Mouse (Mus musculus) urinary bladder, postnatal 36 days (tissue): ENCODE data around the gene Rgs12.

ENCODE experiments used
- DNase-seq, 2 experiments: peaks; one replicate each; pipeline ENCODE4 v3.0.0; 2022; ENCODE audit warnings: low spot score in 2 of 2, mixed read lengths in 1 of 2

Gene Rgs12

GRCm38 (mm10) chr5:34980099-34980498 is 30.9 kb downstream of the Rgs12 start:
- no peak for DNase-seq

DNA sequence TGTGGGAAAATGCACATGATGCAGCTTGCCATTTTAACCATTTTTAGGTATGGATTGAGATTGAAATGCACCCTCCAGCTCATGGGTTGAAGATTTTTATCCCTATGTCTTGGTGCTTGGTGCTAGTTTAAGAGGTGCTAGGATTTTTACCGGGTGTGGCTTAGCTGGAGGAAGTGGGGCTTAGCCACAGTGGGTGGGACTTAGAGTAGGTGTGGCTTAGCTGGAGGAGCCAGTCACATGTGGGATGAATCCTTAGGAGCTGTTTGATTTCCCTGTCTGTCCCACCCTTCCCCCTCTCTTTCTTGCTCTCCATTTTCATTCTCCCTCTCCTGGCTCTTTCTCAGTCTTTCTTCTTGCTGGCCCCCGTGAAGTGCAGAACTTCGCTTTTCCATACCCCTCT is 32.5 kb downstream of the Rgs12 start:
- DNase-seq = no peak

- no peak for DNase-seq
Observed at GRCm38 (mm10) chr5:34984933-34985332, 35.7 kb downstream of the Rgs12 start.

GRCm38 (mm10) chr5:34985867-34986266 is 36.6 kb downstream of the Rgs12 start:
- DNase-seq = peak; percentile 80 to 84

GRCm38 (mm10) chr5:34987396-34987795 is 38.2 kb downstream of the Rgs12 start:
- DNase-seq = no peak

DNA sequence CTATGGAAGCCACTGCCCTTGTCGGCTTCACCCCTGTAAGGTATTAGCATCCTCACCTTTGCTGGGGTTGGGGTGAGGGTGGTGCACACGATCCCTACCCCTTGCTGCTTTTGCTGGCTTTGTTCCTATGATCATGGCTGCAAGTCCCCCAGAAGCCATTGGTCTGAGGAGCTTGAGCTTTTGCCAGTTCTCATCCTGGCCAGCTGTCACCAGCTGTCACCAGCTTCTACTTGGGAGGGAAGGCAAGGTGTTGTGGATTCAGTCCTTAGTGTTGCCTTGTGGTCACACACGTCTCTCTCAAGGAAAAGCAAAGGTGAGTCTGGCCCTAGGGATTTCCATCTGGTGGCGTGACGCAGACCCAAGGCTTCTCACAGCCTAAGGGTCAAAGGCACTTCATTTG is 39.4 kb downstream of the Rgs12 start:
- no peak for DNase-seq

DNA sequence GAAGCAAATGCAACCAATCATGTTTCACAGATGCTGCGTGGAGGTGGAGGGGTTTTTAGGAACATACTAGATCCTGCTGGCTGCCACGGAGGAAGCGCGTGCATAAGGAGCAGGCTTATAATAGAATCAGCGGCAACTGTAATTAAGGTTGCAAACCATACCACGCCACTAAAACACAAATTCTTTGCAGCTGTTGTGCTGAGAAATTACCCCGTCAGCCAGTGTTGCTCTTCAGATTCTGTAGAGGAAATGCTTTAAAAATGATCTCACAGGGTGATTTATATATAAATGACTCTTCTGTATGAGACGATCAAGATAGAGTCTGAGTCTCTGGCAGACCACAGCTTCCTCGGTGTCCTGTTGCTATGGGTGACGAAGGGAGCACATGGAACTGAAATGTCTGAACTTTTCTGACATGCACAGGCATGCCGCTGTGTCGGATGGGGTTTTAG is 40.1 kb downstream of the Rgs12 start:
- peak in 1 of 2 experiments; percentile 14 for DNase-seq

DNA sequence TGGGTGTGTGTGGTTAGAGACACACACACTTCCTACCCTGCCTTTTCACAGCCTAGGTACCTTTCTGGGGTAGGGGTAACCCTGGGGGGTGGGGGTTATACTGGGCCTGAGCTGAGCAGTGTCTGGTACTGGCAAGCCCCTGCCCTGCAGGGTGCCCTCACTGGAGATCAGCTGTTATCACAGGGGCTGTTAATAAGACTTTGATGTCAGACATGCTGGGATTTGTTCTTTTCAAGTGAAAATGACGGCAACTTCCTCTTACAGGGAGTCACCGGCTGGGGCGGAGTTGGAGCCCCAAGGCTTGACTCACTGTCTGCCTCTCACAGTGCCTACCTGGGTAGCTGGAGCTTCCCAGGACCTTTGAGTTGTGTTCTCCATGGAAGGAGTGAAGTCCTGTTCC is 49.5 kb downstream of the Rgs12 start:
- DNase-seq = peak; percentile 46 to 66

- peak; percentile 44 to 62 for DNase-seq
Observed at GRCm38 (mm10) chr5:34999281-34999680, 50.0 kb downstream of the Rgs12 start.

DNA sequence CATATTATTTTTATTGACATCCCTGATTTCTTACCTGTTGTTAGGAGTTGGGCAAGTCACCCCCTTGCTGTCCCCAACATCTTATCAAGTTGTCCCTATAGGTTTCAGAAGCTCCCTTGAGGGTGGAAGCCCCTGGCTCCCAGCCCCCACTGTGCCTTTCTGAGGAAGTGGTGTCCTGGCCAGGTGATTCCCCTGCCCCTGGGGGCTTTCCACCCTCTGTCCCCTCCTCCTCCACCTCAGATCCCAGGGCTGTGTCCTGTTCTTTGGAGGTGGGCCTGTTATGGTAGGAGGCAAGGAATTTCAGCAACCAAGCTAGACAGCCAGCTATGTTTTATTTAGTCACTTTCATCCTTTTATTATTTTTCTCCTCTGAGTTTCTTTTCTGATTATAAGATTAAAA is 51.1 kb downstream of the Rgs12 start:
- DNase-seq = no peak

DNA sequence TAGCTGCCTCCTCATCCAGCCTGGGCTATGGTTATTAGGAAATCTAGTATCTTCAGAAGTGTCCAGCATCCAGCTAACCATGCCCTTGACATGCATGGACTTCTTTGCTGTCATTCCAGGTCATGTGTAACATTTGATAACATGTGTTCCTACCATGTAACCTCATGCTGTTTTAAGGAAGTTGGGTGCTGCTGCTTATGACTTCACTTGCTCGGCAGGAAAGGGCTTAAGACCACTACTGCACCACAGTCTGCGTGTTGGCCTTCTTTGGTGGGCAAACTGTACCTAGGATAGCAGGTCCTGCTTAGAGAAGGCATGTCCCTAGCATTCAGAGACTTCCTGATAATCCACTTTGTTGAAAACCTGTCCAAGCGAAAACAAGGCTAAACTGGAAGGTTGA is 51.9 kb downstream of the Rgs12 start:
- DNase-seq = no peak

DNA sequence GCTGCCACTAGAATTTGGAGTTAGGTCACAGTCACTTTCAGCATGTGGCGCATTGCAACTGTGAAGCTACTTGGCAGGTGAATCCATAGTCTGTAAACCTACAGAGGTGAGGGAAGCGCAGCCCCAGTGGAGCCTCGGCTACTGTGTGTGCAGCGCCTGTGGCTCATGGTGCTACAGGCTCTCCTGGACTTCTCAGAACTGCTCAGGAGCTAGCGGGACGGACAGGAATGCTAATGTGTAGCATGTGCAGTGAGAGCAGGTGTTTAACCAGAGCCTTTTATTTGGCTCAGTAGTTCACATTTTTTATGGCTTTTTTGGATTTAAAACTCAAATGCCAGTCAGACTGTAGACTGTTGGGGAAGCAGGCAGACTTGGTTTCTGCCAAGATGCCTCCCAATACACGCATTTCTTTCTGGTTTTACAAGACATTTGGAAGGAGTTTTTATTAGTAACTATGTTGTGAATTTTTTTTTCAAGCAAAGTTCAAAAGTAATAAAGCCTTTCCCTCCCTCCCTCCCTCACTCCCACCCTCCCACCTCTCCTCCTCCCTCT is 54.4 kb downstream of the Rgs12 start:
- DNase-seq = no peak

DNA sequence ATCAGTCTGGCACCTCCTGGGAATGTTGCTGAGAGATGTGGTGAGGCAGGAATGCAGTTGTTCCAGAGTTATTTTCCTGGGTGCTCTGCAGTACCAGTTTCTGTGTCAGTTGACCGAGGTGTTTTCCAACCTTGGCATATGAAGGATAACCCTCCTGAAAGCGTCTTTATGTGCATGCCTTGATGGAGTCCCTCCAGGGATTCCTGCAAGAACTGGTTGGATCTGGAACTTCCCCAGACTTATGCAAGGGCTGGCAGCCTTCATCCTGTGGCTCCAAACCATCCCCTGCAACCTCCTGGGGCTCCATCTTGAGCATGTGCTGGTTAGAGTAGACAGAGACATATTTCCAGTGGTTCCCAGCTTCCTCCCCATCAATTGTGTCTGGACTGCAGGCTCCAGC is 55.5 kb downstream of the Rgs12 start:
- no peak for DNase-seq

GRCm38 (mm10) chr5:35005659-35006058 is 56.4 kb downstream of the Rgs12 start:
- no peak for DNase-seq

- no peak for DNase-seq
Observed at GRCm38 (mm10) chr5:35006599-35006998, 57.4 kb downstream of the Rgs12 start.

DNA sequence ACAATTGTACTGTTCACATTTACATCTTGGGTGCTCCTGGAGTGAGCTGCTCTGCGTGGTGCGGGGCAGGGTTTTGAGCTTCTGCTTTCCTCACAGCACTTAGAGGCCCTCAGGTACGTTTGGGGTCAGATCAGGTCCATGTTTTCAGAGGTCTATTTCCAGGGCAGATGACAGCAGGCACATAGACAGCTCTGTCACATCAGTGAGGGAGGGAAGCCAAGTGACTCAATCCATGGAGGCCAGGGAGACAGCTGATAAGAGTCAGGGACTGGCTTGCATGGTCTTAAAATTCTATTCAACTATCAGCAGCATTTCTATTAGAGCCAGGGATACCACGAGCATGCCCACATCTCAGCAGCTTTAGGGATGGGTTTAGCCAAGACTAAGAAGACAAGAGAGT is 59.9 kb downstream of the Rgs12 start:
- DNase-seq = no peak

- DNase-seq = no peak
Observed at GRCm38 (mm10) chr5:35010656-35011055, 61.4 kb downstream of the Rgs12 start.

GRCm38 (mm10) chr5:35011156-35011923 is 62.1 kb downstream of the Rgs12 start:
- no peak for DNase-seq

DNA sequence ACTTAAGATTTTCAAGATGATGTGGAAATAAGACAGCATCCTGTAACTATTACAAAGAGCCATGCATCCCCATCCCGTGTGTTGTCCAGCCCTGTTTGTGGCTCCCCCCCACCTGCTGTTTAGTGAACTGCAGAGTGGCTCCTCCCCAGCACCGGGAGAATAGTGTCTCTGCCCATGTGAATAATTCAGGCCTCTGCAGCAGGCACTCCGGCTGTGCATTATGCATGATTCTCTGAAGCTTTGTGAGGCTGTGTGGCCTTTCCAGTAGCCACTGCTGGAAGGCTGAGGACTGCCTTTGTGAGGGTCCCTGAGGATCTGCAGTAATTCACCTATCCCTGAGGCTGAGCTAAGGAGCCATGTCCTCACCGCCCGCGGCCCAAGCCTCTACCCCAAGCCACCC is 64.8 kb downstream of the Rgs12 start:
- no peak for DNase-seq

DNA sequence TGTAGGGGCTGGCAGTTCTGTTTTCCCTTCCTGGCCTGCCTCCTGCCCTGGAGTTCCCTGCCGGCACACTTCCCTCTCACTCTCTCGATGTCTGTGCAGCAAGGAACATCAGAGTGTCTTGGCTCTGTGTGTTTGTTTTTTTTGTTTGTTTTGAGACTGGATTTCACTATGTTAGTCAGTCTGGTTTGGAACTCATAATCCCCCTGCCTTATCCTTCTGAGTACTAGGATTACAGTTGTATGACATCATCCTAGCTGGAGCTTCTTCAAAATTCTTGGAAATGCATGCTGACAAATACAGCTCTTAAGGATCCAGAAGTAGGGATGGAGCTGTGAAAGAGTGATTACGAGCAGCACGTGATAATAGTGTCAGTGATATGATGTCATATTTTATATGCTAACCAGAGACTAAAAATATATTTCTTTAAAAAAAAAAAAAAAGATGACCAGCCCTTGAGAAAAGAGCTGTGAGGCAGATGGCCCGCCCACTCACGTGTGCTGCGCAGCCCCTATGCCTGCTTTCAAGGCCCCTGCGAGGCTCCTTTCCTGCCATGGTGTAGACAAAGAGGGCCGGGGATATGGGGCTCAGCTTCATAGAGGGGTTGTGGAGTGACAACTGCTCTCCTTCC is 70.5 kb downstream of the Rgs12 start:
- DNase-seq = no peak

DNA sequence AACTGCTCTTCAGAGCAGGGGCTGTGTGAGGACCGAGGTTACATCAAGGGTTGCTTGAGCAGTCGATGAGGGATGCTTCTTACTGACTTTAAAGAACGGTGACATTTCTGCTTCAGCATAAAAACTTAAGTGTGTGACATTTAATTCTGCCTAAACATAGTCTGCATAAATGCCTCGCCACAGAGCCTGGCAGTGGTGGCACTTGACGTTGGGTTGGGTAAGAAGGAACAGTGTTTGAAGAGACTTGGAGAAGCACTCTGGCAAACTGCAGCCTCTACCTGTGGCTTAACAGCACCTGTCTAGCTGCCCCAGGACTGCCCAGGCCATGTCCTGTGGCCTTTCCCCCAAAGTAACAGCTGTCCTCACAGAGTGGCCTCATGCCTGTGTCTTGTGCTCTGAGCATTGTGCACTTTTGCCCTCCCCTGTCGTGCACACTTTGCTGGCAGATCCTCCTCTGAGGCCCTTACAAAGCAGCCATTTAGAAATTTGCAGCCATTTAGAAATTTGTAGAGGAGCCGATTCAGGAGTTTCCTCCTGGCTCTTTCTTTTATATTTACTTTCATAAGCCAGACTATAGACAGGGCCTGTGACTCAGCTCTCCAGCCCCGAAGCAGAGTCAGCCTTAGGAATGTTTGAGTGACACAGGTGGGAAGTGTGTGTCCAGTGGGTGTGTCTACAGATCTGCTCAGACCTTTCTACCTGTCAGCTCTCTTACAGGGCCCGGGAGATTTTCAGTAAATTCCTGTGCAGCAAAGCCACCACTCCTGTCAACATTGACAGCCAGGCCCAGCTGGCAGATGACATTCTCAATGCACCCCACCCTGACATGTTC is 71.4 kb downstream of the Rgs12 start:
- DNase-seq = no peak

GRCm38 (mm10) chr5:35024975-35025374 is 75.7 kb downstream of the Rgs12 start:
- DNase-seq = peak; percentile 62 to 73
